Mouse (Mus musculus) mouse embryonic stem cell (cell line): ENCODE data around the gene Ndufa3.

Source experiments
- in situ Hi-C, 2 experiments: fragments of 300-500 bp; cut with MboI; formaldehyde crosslinking; loops; 1 replicate in 1 of 2; 3 replicates in 1 of 2; pipeline ENCODE4 v1.14.3; 2019 to 2020; ENCODE audit warnings: low sequenced_read_pairs in 2 of 2, low pct_unique_long_range_greater_than_20kb in 1 of 2, mixed read lengths in 1 of 2; ENCODE audit not compliant: unreplicated experiment in 1 of 2

Ndufa3 gene

GRCm38 (mm10) chr7:3607391-3607790 is 9.8 kb upstream of the Ndufa3 start:
- in situ Hi-C loops, result no loop called here

- in situ Hi-C loops, result no loop called here
Observed at GRCm38 (mm10) chr7:3608668-3609067, 8.5 kb upstream of the Ndufa3 start.

- in situ Hi-C loops, result no loop called here
Observed at GRCm38 (mm10) chr7:3609082-3609481, 8.1 kb upstream of the Ndufa3 start.

GRCm38 (mm10) chr7:3610437-3610836 is 6.7 kb upstream of the Ndufa3 start:
- in situ Hi-C loops, result no loop called here

- in situ Hi-C loops, result no loop called here
Observed at GRCm38 (mm10) chr7:3611006-3611405, 6.2 kb upstream of the Ndufa3 start.

GRCm38 (mm10) chr7:3614021-3614420 is 3.2 kb upstream of the Ndufa3 start:
- in situ Hi-C loops, result no loop called here

- in situ Hi-C loops, result no loop called here
Observed at GRCm38 (mm10) chr7:3616057-3616388, 1.1 kb upstream of the Ndufa3 start, which contains the start of gene Oscar. Gene Oscar, minus strand, starts transcription at chr7:3616157.

- in situ Hi-C loops, result no loop called here
Observed at GRCm38 (mm10) chr7:3616389-3617241, 558 bp upstream of the Ndufa3 start.

- in situ Hi-C loops, result loop anchor here in 1 of 2 experiments (5.0 to 10.0 kb wide), 2 partner anchors 33 to 856 kb away; no protein-coding TSS in a partner anchor
Observed at GRCm38 (mm10) chr7:3629030-3629429, 11.9 kb downstream of the Ndufa3 start.

- in situ Hi-C loops, result loop anchor here in 1 of 2 experiments (5.0 to 10.0 kb wide), 2 partner anchors 32 to 855 kb away; no protein-coding TSS in a partner anchor
Observed at GRCm38 (mm10) chr7:3629543-3630477, 12.6 kb downstream of the Ndufa3 start, which contains the start of the genes Tfpt and Prpf31. Gene Tfpt, minus strand, starts transcription at chr7:3629929. Gene Prpf31, plus strand, starts transcription at chr7:3629985.

GRCm38 (mm10) chr7:3630478-3630815 is 13.3 kb downstream of the Ndufa3 start:
- in situ Hi-C loops, result no loop called here

GRCm38 (mm10) chr7:3643412-3643811 is 26.2 kb downstream of the Ndufa3 start:
- in situ Hi-C loops, result no loop called here

GRCm38 (mm10) chr7:3643843-3644242 is 26.7 kb downstream of the Ndufa3 start:
- in situ Hi-C loops, result no loop called here

GRCm38 (mm10) chr7:3644348-3644671 is 27.1 kb downstream of the Ndufa3 start:
- in situ Hi-C loops, result no loop called here

GRCm38 (mm10) chr7:3644672-3645487 is 27.7 kb downstream of the Ndufa3 start, which contains the start of gene Cnot3:
Gene Cnot3, plus strand, starts transcription at chr7:3645268.
- in situ Hi-C loops, result no loop called here

GRCm38 (mm10) chr7:3645488-3646025 is 28.4 kb downstream of the Ndufa3 start:
- in situ Hi-C loops, result no loop called here

GRCm38 (mm10) chr7:3646188-3646587 is 29.0 kb downstream of the Ndufa3 start:
- in situ Hi-C loops, result no loop called here

- in situ Hi-C loops, result no loop called here
Observed at GRCm38 (mm10) chr7:3646641-3647040, 29.5 kb downstream of the Ndufa3 start.
